Mouse (Mus musculus) erythroblast, embryonic 14.5 days (primary cell): Measurements from ENCODE around the gene Stpg3.

Source experiments
- GATA1 ChIP-seq: IDR thresholded peaks from 2 replicates; pipeline ENCODE4 v1.6.1; 2012; ENCODE audit warnings: low read length, inconsistent platforms, mixed read lengths
- TAL1 ChIP-seq: IDR thresholded peaks from 3 replicates; pipeline ENCODE4 v1.6.1; 2012; ENCODE audit warnings: low read length, inconsistent platforms, mixed read lengths

DNA sequence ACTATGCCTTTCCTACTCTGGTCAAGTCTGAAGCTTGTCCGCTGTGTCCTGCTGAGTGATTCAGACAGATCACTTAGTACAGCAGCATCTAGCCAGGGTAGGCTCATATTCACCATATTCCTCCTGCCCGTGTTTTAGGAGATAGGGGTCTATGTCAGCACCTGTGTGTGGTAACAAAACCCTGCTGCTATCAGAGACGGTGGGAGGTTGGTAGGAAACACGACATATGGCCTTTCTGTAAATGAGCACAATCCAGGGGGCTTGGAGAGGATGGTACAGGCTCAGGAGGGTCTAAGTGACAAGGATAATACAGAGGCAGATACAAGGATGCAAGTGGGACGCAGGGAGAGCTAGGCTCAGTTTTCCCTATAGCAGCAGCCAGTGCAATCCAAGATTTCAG is 15.1 kb upstream of the Stpg3 start:
- TF ChIP-seq GATA1 (no peak), TAL1 (no peak)
